Mouse (Mus musculus) hindbrain, embryonic 12.5 days (tissue): Measurements from ENCODE around the gene Tmem63c. TPM values are rescaled to one million over a fixed set of nuclear protein-coding genes. Genes with fewer than 3 reads are reported as not detected.

Source experiments
- ATAC-seq: fragments of 200-750 bp; cut with Nextera tagmentation; 2 replicates; pipeline ENCODE4 v1.8.0; 2017; ENCODE audit warnings: moderate TSS enrichment; ENCODE audit not compliant: low FRiP score
- H3K27ac ChIP-seq: fragments of 300-500 bp; sonication (generic); 2 replicates; pipeline ENCODE4 v1.5.1; 2016; ENCODE audit warnings: mild to moderate bottlenecking
- H3K27me3 ChIP-seq: fragments of 300-500 bp; sonication (generic); 2 replicates; pipeline ENCODE4 v1.6.1; 2016; ENCODE audit warnings: mild to moderate bottlenecking
- H3K36me3 ChIP-seq: fragments of 300-500 bp; sonication (generic); 2 replicates; pipeline ENCODE4 v1.6.1; 2016; ENCODE audit warnings: mild to moderate bottlenecking
- H3K4me1 ChIP-seq: fragments of 300-500 bp; sonication (generic); 2 replicates; pipeline ENCODE4 v1.6.1; 2016
- H3K4me2 ChIP-seq: fragments of 300-500 bp; sonication (generic); replicated peaks from 2 replicates; pipeline ENCODE4 v1.6.1; 2016; ENCODE audit warnings: mild to moderate bottlenecking
- H3K4me3 ChIP-seq: fragments of 300-500 bp; sonication (generic); 2 replicates; pipeline ENCODE4 v1.5.1; 2016; ENCODE audit warnings: mild to moderate bottlenecking
- H3K9ac ChIP-seq: fragments of 300-500 bp; sonication (generic); 2 replicates; pipeline ENCODE4 v1.6.1; 2016; ENCODE audit warnings: mild to moderate bottlenecking, moderate library complexity
- H3K9me3 ChIP-seq: fragments of 300-500 bp; sonication (generic); replicated peaks from 2 replicates; pipeline ENCODE4 v1.6.1; 2016; ENCODE audit warnings: mild to moderate bottlenecking
- WGBS: fragments of 180-500 bp; shearing (Covaris S2); methylation state at CpG from one replicate; pipeline ENCODE4 v1.1.7; 2016; 5-methylcytosine and 5-hydroxymethylcytosine counted together
- polyA plus RNA-seq: library from polyadenylated mRNA; unstranded; fragments of >200 nt; fragmentation: Nextera tagmentation; extraction: Ambion mirVana; gene quantifications from 2 replicates; pipeline ENCODE4 v1.2.1, GENCODE M21; 2016

Gene Tmem63c
- polyA plus RNA-seq, 1 experiment from 2014 or later: 1.8 TPM

GRCm38 (mm10) chr12:87076610-87077009, 55.5 kb downstream of the Tmem63c start:
- no peak overlapping the region for H3K4me2 ChIP-seq
- no peaks in the 10 kb centered on the region for H3K9me3 ChIP-seq
- no peak for ATAC-seq
- no peak overlapping the region for H3K9ac ChIP-seq
- no peaks in the 10 kb centered on the region for H3K4me1 ChIP-seq
- no peak overlapping the region for H3K27ac ChIP-seq
- H3K4me3 ChIP-seq: no peak overlapping the region
- no peaks in the 10 kb centered on the region for H3K36me3 ChIP-seq
- H3K27me3 ChIP-seq: no peaks in the 10 kb centered on the region
- WGBS: 92% methylated on average over 2 of the region's 2 CpGs

GRCm38 (mm10) chr12:87082797-87083196, 61.7 kb downstream of the Tmem63c start:
- no peak overlapping the region for H3K4me2 ChIP-seq
- WGBS: 83% methylated on average over 8 of the region's 8 CpGs
- H3K27ac ChIP-seq: no peak overlapping the region
- no peak for ATAC-seq
- no peak overlapping the region for H3K4me3 ChIP-seq
- H3K9me3 ChIP-seq: no peaks in the 10 kb centered on the region
- no peaks in the 10 kb centered on the region for H3K4me1 ChIP-seq
- H3K9ac ChIP-seq: no peak overlapping the region
- H3K36me3 ChIP-seq: no peaks in the 10 kb centered on the region
- H3K27me3 ChIP-seq: no peaks in the 10 kb centered on the region

GRCm38 (mm10) chr12:87087236-87087635, 66.1 kb downstream of the Tmem63c start:
- no peak overlapping the region for H3K4me3 ChIP-seq
- H3K27me3 ChIP-seq: no peaks in the 10 kb centered on the region
- no peaks in the 10 kb centered on the region for H3K36me3 ChIP-seq
- H3K9ac ChIP-seq: no peak overlapping the region
- H3K4me2 ChIP-seq: no peak overlapping the region
- no peaks in the 10 kb centered on the region for H3K9me3 ChIP-seq
- no peak for ATAC-seq
- H3K4me1 ChIP-seq: no peaks in the 10 kb centered on the region
- H3K27ac ChIP-seq: no peak overlapping the region
- 63% methylated on average over 7 of the region's 7 CpGs for WGBS

- Histone ChIP-seq H3K9ac (no peak overlapping the region), H3K4me2 (no peak overlapping the region), H3K36me3 (no peaks in the 10 kb centered on the region), H3K4me1 (no peaks in the 10 kb centered on the region), H3K4me3 (no peak overlapping the region), H3K9me3 (no peaks in the 10 kb centered on the region), H3K27me3 (no peaks in the 10 kb centered on the region), H3K27ac (no peak overlapping the region)
- no peak for ATAC-seq
- 43% methylated on average over 4 of the region's 4 CpGs for WGBS
Measured at GRCm38 (mm10) chr12:87088331-87088730, 67.2 kb downstream of the Tmem63c start.

GRCm38 (mm10) chr12:87089255-87089654, 68.1 kb downstream of the Tmem63c start:
- no peak overlapping the region for H3K27ac ChIP-seq
- H3K36me3 ChIP-seq: no peaks in the 10 kb centered on the region
- no peaks in the 10 kb centered on the region for H3K9me3 ChIP-seq
- H3K4me3 ChIP-seq: no peak overlapping the region
- no peak for ATAC-seq
- no peak overlapping the region for H3K4me2 ChIP-seq
- 76% methylated on average over 4 of the region's 4 CpGs for WGBS
- no peaks in the 10 kb centered on the region for H3K4me1 ChIP-seq
- H3K27me3 ChIP-seq: no peaks in the 10 kb centered on the region
- no peak overlapping the region for H3K9ac ChIP-seq

- H3K4me3 ChIP-seq: no peak overlapping the region
- no peaks in the 10 kb centered on the region for H3K27me3 ChIP-seq
- H3K4me1 ChIP-seq: no peaks in the 10 kb centered on the region
- H3K9ac ChIP-seq: no peak overlapping the region
- no peak overlapping the region for H3K4me2 ChIP-seq
- ATAC-seq: no peak
- no peaks in the 10 kb centered on the region for H3K36me3 ChIP-seq
- H3K27ac ChIP-seq: no peak overlapping the region
- WGBS: 67% methylated on average over 2 of the region's 2 CpGs
- H3K9me3 ChIP-seq: no peaks in the 10 kb centered on the region
Measured at GRCm38 (mm10) chr12:87089701-87090100, 68.6 kb downstream of the Tmem63c start.

GRCm38 (mm10) chr12:87091916-87092315, 70.8 kb downstream of the Tmem63c start:
- Histone ChIP-seq H3K4me1 (0 out of 2 replicates have a peak, but pooled peaks cover 3% of the 10 kb centered on the region), H3K4me3 (no peak overlapping the region), H3K9me3 (no peaks in the 10 kb centered on the region), H3K27ac (no peak overlapping the region), H3K9ac (no peak overlapping the region), H3K36me3 (no peaks in the 10 kb centered on the region), H3K27me3 (no peaks in the 10 kb centered on the region), H3K4me2 (no peak overlapping the region)
- ATAC-seq: no peak
- 88% methylated on average over 2 of the region's 2 CpGs for WGBS

- H3K4me2 ChIP-seq: no peak overlapping the region
- H3K36me3 ChIP-seq: no peaks in the 10 kb centered on the region
- no peak overlapping the region for H3K27ac ChIP-seq
- no peaks in the 10 kb centered on the region for H3K9me3 ChIP-seq
- 0 out of 2 replicates have a peak, but pooled peaks cover 3% of the 10 kb centered on the region for H3K4me1 ChIP-seq
- WGBS: 69% methylated on average over 4 of the region's 4 CpGs
- no peaks in the 10 kb centered on the region for H3K27me3 ChIP-seq
- ATAC-seq: no peak
- H3K9ac ChIP-seq: no peak overlapping the region
- H3K4me3 ChIP-seq: no peak overlapping the region
Measured at GRCm38 (mm10) chr12:87093249-87093648, 72.1 kb downstream of the Tmem63c start.

GRCm38 (mm10) chr12:87093671-87094070, 72.5 kb downstream of the Tmem63c start:
- no peak overlapping the region for H3K4me2 ChIP-seq
- WGBS: 79% methylated on average over 6 of the region's 6 CpGs
- H3K27me3 ChIP-seq: 0 out of 2 replicates have a peak, but pooled peaks cover 3% of the 10 kb centered on the region
- H3K4me1 ChIP-seq: 0 out of 2 replicates have a peak, but pooled peaks cover 3% of the 10 kb centered on the region
- H3K9ac ChIP-seq: no peak overlapping the region
- no peak for ATAC-seq
- no peaks in the 10 kb centered on the region for H3K9me3 ChIP-seq
- H3K27ac ChIP-seq: no peak overlapping the region
- no peak overlapping the region for H3K4me3 ChIP-seq
- H3K36me3 ChIP-seq: no peaks in the 10 kb centered on the region

- H3K4me2 ChIP-seq: no peak overlapping the region
- H3K4me1 ChIP-seq: peaks cover 13% of the 10 kb centered on the region
- no peak overlapping the region for H3K27ac ChIP-seq
- H3K27me3 ChIP-seq: peaks cover 46% of the 10 kb centered on the region
- 83% methylated on average over 4 of the region's 4 CpGs for WGBS
- H3K4me3 ChIP-seq: no peak overlapping the region
- no peak for ATAC-seq
- no peak overlapping the region for H3K9ac ChIP-seq
- H3K36me3 ChIP-seq: no peaks in the 10 kb centered on the region
- H3K9me3 ChIP-seq: no peaks in the 10 kb centered on the region
Measured at GRCm38 (mm10) chr12:87100331-87100730, 79.2 kb downstream of the Tmem63c start.

- Histone ChIP-seq H3K27ac (no peak within 1 kb of the TSS), H3K4me1 (peaks cover 10% of the 10 kb centered on the region), H3K27me3 (peaks cover 46% of the 10 kb centered on the region), H3K4me3 (peak within 1 kb of the TSS; percentile 31), H3K36me3 (no peaks in the 10 kb centered on the region), H3K9me3 (no peaks in the 10 kb centered on the region), H3K4me2 (peak within 1 kb of the TSS; percentile 55), H3K9ac (peak within 1 kb of the TSS; percentile 28; the same call in 1 of the 2 replicates)
- 3% methylated on average over 32 of the region's 32 CpGs for WGBS
- peak; percentile 50 for ATAC-seq
Measured at GRCm38 (mm10) chr12:87102165-87102631, 81.1 kb downstream of the Tmem63c start, which contains the start of gene Ngb. TSS of gene Ngb (minus strand) at chr12:87102539.

GRCm38 (mm10) chr12:87103471-87103870, 82.3 kb downstream of the Tmem63c start:
- Histone ChIP-seq H3K9me3 (no peaks in the 10 kb centered on the region), H3K36me3 (peaks cover 4% of the 10 kb centered on the region; the same call in 1 of the 2 replicates), H3K27me3 (peaks cover 45% of the 10 kb centered on the region), H3K27ac (no peak overlapping the region), H3K9ac (no peak overlapping the region), H3K4me2 (no peak overlapping the region), H3K4me3 (no peak overlapping the region), H3K4me1 (peaks cover 10% of the 10 kb centered on the region)
- ATAC-seq: no peak
- 95% methylated on average over 4 of the region's 4 CpGs for WGBS

- Histone ChIP-seq H3K4me3 (no peak overlapping the region), H3K9me3 (no peaks in the 10 kb centered on the region), H3K36me3 (peaks cover 13% of the 10 kb centered on the region; the same call in 1 of the 2 replicates), H3K4me1 (peaks cover 10% of the 10 kb centered on the region), H3K4me2 (no peak overlapping the region), H3K27ac (no peak overlapping the region), H3K27me3 (peaks cover 41% of the 10 kb centered on the region), H3K9ac (no peak overlapping the region)
- 87% methylated on average over 4 of the region's 4 CpGs for WGBS
- ATAC-seq: no peak
Measured at GRCm38 (mm10) chr12:87104796-87105195, 83.7 kb downstream of the Tmem63c start.
